Mouse (Mus musculus) spleen, adult 2 months (tissue): ENCODE results near the gene Gm10203.

Source experiments
- CTCF ChIP-seq: fragments of 200-500 bp; IDR thresholded peaks from 2 replicates; pipeline ENCODE4 v1.5.1; 2011; ENCODE audit warnings: mild to moderate bottlenecking, inconsistent platforms; ENCODE audit not compliant: insufficient read depth, insufficient read length, insufficient replicate concordance; ENCODE audit errors: extremely low read depth
- POLR2A ChIP-seq: fragments of 200-500 bp; IDR thresholded peaks from 2 replicates; pipeline ENCODE4 v1.6.1; 2011; ENCODE audit warnings: low read depth, low read length, inconsistent platforms

GRCm38 (mm10) chr6:149179064-149179463 lies 49.1 kb downstream of the Gm10203 start:
- TF ChIP-seq CTCF (no peak), POLR2A (no peak)
